Mouse (Mus musculus) gastrocnemius, postnatal 4 days (tissue): Measurements from ENCODE around the gene Ddx43. TPM values are rescaled to one million over a fixed set of nuclear protein-coding genes. Genes with fewer than 3 reads are reported as not detected.

ENCODE experiments used
- DNase-seq, 2 experiments: peaks; one replicate each; pipeline ENCODE4 v3.0.0; 2021 to 2022; ENCODE audit warnings: low spot score in 2 of 2, mixed read lengths in 2 of 2
- total RNA-seq, 2 experiments: library from RNA; stranded (reverse); gene quantifications; 2 replicates each; pipeline ENCODE4 v1.2.3; 2021

The Ddx43 gene
- total RNA-seq, 2 experiments from 2014 or later = 0.12 to 0.18 TPM

DNA sequence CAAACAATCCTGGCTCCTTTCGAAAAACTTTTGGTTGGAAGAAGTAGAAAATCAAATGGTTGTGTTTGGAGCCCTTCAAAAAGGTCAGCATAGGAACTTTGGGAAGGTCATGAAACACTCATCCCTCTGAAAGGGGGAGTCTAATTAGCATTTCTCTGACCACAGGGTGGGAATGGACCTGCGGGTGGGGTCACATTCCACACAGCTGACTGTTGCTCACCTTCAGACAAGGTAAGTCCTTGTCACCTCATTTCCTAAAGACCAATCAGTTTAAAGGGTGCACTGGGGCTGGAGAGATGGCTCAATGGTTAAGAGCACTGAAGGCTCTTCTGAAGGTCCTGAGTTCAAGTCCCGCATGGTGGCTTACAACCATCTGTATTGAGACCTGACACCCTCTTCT lies 24.1 kb upstream of the Ddx43 start:
- DNase-seq = no peak

DNA sequence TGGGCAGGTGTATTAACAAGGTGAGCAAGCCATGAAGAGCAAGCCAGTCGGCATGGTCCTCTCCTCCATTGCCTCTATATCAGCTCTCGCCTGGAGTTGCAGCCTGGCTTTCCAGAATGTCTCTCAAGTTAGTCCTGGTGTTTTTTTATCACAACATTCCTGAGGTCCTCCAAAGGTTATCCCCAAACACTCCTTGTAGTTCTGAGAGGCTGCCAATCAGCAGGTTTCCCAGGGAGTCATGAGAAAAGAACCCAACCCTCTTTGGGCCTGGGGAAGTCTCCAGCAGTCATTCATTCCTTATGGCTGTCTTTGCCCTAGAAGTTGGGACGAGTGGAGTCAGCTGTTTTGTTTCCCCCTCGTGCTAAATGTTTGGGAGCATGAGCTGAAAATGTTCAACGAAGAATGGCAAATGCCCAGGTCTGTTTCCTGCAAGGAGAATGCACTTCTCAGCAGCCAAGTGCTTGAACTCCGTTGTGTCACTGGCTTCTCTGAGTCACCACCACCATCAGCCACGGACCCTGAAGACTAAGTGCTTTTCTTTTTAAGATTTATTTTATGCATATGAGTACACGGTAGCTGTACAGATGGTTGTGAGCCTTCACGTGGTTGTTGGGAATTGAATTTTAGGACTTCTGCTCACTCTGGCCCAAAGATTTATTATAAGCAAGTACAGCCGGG lies 22.6 kb upstream of the Ddx43 start:
- DNase-seq = no peak

DNA sequence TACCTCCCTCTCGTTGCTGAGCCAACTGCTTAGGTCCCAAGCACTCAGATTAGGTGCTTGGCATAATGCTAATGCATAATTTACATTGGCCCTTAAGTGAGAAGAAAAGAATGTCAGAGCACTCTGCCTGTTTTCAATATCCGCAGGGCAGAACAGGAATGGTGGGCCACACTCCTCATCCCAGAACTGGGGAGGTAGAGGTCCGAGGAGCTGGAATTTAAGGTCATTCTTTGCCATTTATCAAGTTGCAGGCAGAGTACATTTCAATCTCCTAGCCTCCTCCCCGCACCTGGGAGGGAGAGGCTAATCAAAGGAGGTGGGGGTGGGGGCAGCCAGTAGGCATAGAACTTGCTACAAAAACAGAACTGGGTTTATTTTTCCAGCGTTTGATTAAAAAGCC lies 21.2 kb upstream of the Ddx43 start:
- no peak for DNase-seq

DNA sequence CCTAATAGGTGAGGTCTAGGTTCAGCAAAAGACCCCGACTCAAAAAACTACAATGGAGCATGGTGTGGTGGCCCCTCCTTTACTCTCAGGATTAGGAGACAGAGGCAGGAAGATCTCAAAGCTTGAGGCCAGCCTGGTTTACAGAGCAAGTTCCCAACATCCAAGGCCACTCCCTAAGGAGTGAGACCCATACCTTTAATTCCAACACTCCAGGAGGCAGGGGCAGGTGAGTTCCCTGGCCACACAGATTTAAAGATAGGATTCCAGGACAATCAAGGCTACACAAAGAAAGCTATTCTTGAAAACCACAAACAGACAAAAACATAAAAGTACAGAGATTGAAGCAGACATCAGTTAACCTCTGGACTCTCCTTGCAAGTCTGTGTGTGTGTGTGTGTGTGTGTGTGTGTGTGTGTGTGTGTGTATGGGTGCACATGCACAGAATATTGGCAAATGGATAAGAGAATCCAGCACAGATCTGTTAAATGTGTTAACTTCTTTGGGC lies 20.6 kb upstream of the Ddx43 start:
- no peak for DNase-seq

DNA sequence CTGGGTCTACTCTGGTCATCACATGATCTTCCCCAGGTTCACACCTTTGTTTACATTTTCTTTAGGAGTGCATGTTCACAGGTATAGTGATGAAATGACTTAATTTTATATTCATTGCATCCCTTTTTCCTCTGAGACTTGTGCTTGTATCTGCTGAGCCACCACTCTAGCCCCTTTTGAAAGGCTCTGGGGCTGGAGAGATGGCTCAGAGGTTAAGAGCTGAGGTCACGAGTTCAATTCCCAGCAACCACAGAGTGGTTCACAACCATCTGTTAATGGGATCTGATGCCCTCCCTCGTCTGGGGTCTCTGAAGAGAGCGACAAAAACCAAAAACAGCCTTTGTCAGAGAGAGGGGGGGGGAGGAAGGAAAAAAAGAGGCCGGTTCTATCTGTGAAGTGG lies 20.1 kb upstream of the Ddx43 start:
- DNase-seq = no peak

DNA sequence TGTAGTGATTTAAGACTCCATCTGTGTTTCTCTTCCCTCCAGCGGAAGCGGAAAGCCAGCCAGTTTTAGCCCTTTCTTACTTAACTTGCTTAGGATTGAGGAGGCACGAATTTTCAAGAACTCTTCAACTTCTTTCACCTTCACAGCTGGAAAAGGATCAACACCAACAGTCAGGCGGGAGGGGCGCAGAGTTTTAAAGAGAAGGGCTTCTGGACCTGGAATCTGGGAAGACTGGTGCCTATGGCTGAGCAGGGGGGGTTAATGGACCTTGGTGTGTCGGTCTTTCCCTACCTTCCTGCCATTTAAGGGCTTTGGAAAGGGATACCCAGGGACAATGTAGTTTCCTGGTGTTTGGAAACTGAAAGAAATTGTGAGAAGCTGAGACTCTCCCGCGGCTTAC lies 18.0 kb upstream of the Ddx43 start:
- DNase-seq = no peak

DNA sequence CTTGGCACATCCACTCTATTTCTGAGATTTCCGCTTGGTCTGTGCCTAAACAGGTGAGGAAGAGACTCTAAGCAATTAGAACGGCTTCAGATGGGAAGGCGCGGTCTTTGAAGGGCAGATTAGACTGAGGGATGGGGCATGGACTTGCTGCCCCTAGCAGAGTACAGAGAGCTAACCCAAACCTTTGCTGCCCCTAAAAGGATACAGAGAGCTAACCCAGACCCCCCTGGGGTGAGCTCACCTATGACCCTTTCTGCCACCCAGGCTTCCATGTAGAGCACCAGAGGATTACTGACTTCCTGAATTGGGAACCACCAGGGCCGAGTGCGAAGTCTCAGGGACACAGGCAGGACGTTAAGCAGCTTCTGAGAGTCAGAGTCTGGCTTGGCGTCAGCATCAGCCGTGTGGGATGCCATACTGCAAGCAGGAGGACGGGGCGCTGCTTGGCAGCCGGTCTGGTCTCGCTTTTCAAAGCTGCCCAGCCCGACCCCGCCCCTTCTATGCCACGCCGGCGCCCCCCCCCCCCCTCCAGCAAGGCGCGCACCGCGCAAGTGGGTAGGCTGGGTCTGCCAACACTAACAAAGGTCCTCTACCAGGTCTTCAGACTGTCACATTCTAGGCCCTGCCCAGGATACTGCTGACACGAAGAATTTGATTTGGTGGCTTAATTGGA lies 17.3 kb upstream of the Ddx43 start, which contains the start of gene Ooep:
Ooep (minus strand) TSS at position 613 of the 673 bp plus-strand sequence.
- DNase-seq = peak in 1 of 2 experiments; percentile 11

DNA sequence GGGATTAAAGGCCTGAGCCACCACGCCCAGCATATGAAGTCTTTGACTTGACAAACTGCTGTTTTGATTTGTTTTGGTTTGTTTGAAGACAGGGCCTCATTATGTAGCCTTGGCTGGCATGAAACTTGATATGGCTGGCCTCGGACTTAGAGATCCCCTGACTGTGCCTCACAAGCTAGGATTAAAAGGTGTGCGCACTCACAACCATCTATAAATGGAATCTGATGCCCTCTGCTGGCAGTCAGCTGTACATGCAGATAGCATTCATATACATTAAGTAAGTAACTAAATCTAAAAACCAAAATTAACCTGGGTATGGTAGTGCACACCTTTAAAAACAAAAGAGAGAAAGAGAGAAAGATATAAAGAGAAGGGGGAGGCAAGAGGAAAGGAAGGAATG lies 9.7 kb upstream of the Ddx43 start:
- DNase-seq = no peak

DNA sequence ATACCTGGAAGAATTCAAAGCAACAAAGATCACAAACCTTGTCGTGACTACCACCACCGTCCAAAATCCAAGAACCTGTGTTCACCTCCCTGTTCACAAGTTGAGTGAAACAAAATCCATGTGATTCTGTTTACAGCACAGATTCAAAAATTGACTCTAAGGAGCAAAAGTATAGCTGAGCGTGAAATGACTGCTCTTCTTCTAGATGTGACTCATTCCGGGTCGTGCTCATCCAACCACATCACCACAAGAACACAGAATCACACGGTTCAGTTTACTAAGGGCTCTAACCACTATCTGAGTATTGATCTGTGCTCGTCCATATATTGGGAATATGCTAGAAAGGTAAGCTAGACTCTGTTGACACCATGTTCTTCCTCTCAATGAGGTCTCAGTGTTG lies 8.6 kb upstream of the Ddx43 start:
- DNase-seq = no peak

DNA sequence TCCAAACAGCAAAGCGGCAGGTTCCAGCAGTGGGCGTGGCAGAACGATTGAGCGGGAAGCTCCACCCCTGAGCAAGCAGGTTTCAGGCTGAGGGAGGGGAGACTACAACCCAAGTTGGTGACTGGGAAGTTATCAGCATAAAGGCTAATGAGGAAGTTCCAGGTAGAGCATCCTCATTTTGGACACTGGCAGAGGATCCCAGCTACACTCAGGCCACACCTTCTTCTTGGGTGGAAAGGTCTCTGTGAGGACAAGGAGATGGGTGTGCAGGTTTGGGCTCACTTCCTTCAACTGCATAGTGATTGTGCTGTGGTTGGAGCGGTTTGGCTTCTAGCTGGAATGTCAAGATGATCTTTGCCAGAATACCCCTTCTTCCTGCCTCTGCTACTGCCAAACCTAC lies 5.6 kb upstream of the Ddx43 start:
- DNase-seq = no peak

DNA sequence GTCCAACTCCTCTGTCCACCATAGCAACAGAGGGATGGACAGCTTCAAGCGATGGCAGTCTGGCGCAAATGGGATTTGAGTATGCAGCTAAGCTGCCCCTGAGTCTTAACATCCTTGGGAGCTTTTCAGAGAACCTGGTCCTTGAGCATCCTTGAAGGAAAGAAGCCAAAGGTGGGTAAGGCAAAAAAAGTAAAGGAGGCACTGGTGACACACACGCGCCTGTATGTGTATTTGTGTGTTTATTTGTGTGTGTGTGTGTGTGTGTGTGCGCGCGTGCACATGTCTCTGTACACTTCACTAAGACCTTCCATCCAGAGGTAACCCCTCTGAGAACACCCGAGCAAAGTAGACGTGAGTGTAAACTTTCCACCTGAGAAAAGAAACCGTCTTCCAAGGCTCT lies 1.8 kb upstream of the Ddx43 start:
- DNase-seq = no peak

DNA sequence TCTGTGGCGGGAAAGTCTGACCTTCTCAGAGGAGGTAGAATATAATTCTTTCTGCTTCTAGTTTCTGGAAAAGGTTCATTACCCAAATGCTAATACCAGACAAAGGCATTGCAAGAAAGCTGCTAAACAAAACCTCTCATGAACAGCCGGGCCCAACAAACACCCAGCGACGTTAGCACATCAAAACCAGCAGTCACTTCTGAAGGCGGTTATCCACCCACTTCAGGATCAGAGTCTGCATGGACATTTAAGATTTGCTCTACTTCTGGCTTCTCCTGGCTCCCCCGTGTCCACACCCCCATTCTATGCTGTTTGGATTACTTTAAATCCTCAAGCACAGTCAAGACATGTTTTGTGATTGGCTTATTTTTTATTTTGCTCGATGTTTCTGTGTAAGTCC lies 975 bp upstream of the Ddx43 start:
- no peak for DNase-seq

DNA sequence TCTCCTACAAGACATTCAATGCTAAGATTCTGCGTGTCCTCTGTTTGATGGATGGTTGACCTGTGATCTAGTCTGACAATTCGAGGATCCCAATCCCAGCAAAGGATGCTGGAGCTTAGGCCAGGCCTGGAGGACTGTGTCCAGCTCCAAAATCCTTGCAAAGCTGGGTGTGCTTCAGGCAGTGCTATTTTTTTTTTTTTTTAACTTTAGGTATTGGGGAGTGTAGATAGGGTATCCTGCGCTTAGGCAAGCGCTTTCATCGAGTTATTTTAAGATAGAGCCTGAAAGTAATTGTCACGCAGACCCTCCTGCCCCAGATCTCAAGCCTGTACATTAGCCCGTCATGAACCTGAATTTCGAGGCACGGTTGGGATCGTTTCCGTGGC lies 340 bp upstream of the Ddx43 start:
- DNase-seq = no peak

DNA sequence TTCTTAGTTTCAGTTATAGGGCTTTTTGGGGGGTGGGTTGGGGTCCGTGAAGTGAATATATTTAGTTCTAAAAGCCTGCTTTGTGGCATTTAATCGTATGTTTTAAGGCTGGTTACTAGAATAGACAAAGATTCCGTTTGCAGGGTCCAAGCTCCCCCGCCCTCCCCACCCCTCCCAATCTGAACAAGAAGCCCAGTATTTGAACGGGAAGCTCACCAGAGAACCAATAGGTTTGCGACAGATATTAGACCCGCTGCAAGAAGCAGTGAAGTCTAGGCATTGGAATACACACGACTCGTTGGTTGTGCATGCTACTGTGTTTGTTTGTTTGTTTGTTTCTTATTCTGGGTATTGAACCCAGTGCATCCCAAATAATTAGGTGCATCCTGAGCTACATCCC lies 940 bp downstream of the Ddx43 start:
- no peak for DNase-seq

DNA sequence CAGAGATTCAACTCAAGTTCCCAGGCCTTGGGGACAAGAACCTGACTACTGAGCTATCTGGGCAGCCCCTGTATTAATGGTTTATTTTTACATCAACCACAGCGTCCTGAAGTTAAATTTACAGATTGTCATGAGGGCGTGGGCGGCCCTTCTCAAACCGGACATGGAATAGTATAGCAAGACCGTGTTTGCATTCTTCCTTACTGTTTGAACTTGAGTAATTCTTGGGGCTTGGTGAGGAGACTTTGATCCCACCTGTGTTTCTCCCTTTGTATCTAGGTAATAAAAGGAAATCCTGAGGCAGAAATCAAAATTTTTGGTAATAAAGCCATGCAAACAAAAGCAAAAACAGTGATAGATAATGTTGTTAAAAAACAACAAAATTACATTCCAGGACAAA lies 5.0 kb downstream of the Ddx43 start:
- DNase-seq = no peak

DNA sequence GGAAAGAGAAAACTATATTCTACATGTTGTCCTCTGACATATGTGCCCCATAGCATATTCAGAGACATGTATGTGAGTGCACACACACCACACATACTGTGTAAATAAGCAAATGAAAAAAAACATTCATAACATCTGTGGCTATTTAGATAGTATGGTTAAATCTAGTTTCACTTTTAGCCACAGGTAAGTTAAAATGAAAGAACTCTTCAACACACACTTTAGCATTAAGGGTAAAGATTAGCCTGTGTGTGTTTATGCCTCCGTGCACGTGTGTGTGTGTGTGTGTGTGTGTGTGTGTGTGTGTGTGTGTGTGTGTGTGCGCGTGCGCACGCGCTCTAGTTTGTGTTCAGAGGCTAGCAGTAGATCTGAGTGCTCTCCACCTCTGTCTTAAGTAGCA lies 6.0 kb downstream of the Ddx43 start:
- DNase-seq = no peak

DNA sequence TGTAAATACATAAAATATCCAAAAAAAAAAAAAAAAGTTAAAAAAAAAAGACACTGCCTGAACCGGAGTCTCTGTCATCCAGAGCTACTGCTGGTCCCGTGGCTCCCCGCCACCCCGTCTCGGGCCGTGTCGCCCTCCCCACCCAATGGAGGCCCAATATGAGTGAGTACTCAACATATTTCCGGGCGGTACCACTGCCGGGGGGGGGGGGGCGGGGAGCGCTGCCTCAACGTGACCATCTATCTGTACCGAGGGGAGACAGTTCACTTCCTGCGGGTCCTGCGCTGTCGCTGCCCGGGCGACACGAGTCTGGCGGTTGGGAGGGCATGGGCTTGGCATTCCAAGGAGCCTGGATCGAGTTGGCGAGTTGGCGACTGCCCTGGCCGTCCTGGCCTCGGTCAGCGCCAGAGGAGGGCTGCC lies 31.8 kb downstream of the Ddx43 start:
- no peak for DNase-seq

DNA sequence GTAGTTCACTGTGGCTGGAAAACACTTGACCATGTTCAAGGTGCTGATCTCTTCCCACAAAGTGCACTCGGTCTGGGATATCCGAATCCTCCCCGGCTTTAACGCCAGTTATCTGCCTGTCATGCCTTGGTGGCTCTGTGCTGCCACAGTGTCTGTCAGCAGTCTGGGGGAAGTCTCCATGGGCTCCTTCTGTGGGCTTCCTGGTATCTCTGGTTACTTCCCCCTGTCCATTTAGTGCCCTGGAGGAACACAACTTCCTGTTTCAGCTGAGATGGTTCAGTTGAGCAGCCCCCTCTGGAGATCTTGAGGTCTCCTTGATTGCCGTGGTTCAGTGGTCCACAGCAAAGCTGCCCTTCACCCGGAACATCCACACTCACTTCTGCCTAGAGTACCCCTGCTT lies 32.6 kb downstream of the Ddx43 start:
- DNase-seq = no peak

DNA sequence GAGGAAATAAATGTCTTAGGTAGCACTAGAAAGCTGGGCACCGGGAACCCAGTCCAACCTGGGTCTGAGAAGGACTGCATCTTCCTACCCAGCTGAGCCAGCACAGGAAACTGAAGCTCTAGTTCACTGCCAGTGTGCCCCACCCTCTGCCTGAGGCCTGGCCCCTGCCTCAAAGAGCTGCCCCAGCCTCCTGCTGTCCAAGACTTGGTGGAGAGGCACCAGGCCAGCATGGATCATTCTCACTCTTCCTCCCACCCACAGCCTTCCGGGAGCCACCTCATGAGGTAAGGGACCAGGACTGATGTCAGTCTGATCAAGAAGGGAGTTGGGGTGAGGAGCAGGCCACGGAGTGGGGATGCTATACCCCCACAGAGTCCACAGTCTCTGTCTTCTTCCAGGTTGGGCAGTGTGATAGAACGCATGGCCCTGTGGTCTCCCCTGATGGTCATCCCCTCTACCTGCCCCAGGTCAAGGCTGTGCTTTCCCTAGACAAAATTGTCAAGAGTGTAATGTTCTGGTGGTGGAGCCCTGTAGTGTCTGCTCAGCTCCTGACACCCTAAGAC lies 33.4 kb downstream of the Ddx43 start:
- no peak for DNase-seq

DNA sequence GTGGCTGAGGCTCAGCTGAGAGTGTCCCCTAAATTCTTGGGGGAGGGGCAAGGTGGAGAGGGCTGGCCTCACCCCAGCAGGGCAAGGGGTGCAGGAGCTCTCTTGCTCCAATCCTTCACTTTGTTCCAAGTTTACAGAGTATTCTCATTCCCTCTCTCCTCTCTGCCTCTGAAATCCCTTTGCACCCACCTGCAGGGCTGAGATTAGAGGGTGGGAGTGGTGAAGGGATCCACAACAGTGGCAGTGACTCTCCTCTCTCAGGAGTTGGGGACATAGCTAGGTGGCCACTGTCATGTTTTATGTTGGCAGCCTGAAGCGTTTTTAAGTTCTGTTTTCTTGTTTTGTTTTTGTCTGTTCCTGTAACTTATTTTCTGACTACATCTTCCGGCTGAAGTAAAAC lies 34.0 kb downstream of the Ddx43 start:
- no peak for DNase-seq

DNA sequence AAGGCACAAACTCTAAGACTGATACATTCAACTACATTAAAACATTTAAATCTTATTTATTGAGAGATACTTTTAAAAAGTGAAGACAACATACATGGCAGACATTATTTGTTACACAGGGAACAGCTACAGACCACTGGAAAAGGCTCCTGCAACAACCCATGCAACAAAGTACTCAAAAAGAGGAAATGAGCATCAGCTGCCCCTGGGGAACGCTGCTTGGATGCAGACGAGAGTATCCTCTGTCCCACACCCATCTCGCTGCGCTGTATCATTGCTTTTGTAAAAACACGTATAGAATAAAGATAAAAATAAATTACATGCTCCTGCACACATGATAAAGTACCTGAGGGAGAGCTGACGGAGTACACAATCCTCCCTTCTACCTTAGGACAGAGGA lies 34.9 kb downstream of the Ddx43 start:
- no peak for DNase-seq

DNA sequence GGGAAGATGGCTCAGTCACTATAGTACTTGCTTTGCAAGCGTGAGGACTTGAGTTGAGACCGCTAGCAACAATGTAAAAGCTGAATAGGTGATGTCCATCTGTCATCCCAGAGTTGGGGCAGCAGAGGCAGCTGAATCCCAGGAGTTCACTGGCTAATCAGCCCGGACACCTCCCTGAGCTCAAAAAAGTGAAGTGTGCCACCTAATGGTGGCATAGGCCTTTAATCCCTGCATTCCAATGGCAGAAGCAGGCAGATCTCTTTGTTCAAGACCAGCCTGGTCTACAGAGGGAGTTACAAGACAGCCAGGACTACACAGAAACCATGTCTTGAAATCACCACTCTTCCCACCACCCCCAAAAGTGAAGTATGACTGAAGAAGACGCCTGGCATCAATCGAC lies 36.9 kb downstream of the Ddx43 start:
- no peak for DNase-seq

DNA sequence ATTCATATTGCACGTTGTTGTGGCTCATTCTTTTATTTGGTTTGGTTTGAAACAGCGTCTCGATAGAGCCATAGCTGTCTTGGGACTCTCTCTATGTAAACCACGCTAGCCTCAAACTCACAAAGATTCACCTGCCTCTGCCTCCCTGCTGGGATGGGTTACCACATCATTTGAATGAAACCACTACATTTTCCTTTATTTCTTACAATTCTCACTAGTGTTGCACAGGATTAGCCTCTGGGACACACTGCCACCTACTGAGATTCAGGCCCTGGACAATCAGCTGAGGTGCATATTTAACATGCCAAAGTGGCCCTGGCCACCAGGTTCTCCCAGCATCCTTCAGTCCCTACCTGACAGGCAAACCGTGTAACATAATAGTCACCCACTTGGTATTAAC lies 43.8 kb downstream of the Ddx43 start:
- no peak for DNase-seq
